Mouse (Mus musculus) CH12.LX (cell line): Measurements from ENCODE around the gene Klf7. TPM values are rescaled to one million over a fixed set of nuclear protein-coding genes. Genes with fewer than 3 reads are reported as not detected.

Experiments
- DNase-seq: peaks from one replicate; pipeline ENCODE4 v3.0.0-alpha.2; 2013; ENCODE audit errors: extremely low read depth
- H3K27ac ChIP-seq: 2 replicates; pipeline ENCODE4 v1.5.1; 2012; ENCODE audit warnings: low read depth, mild to moderate bottlenecking, control low read depth, moderate library complexity; ENCODE audit not compliant: insufficient read depth
- H3K27me3 ChIP-seq: replicated peaks from 2 replicates; pipeline ENCODE3; 2012; ENCODE audit warnings: inconsistent platforms
- H3K36me3 ChIP-seq, 2 experiments: replicated peaks in 1 of 2; 2 replicates each; pipeline versions ENCODE3 to v1.6.1; 2012; ENCODE audit warnings: inconsistent platforms in 1 of 2, low read length in 1 of 2, mild to moderate bottlenecking in 1 of 2, mixed read lengths in 1 of 2, moderate library complexity in 1 of 2; ENCODE audit not compliant: control insufficient read depth in 1 of 2, insufficient read depth in 1 of 2
- H3K4me1 ChIP-seq, 2 experiments: 2 replicates each; pipeline ENCODE4 v1.6.1; 2012; ENCODE audit warnings: inconsistent platforms in 1 of 2, moderate library complexity in 1 of 2; ENCODE audit not compliant: insufficient read depth in 2 of 2, control insufficient read depth in 1 of 2
- H3K4me2 ChIP-seq: 2 replicates; pipeline ENCODE4 v1.6.1; 2012; ENCODE audit warnings: low read depth, mild to moderate bottlenecking, control low read depth; ENCODE audit not compliant: poor library complexity, insufficient read depth, severe bottlenecking
- H3K4me3 ChIP-seq, 3 experiments: fragments of 150-350 bp in 1 of 3; sonication (generic) in 1 of 3; replicated peaks in 1 of 3; 2 replicates each; pipeline versions ENCODE3 to v1.5.1; 2011 to 2012; ENCODE audit warnings: low read depth in 2 of 3, low read length in 2 of 3, mild to moderate bottlenecking in 2 of 3, moderate library complexity in 2 of 3, control low read depth in 1 of 3, improper control_type of control experiment in 1 of 3, inconsistent platforms in 1 of 3, mixed read lengths in 1 of 3; ENCODE audit not compliant: poor library complexity in 1 of 3
- H3K79me2 ChIP-seq: replicated peaks from 2 replicates; pipeline ENCODE4 v1.6.1; 2012; ENCODE audit warnings: mild to moderate bottlenecking, moderate library complexity; ENCODE audit not compliant: control insufficient read depth, poor library complexity, insufficient read depth, severe bottlenecking; ENCODE audit errors: extremely low read depth
- H3K9ac ChIP-seq: 2 replicates; pipeline ENCODE4 v1.6.1; 2012; ENCODE audit warnings: low read depth, mild to moderate bottlenecking, control low read depth, moderate library complexity; ENCODE audit not compliant: insufficient read depth
- H3K9me3 ChIP-seq: replicated peaks from 2 replicates; pipeline ENCODE3; 2012; ENCODE audit warnings: low read length, inconsistent platforms, mixed read lengths
- BHLHE40 ChIP-seq: IDR thresholded peaks from 2 replicates; pipeline ENCODE4 v1.6.1; 2011; ENCODE audit warnings: mild to moderate bottlenecking, low read depth, low read length, improper control_type of control experiment
- CTCF ChIP-seq, 2 experiments: IDR thresholded peaks in 1 of 2; conservative IDR thresholded peaks in 1 of 2; 2 replicates each; pipeline ENCODE4 v1.5.1; 2011 to 2012; ENCODE audit warnings: low read depth in 2 of 2, low read length in 2 of 2, improper control_type of control experiment in 1 of 2, inconsistent platforms in 1 of 2, mild to moderate bottlenecking in 1 of 2, moderate library complexity in 1 of 2
- E2F4 ChIP-seq: IDR thresholded peaks from 2 replicates; pipeline ENCODE4 v1.6.1; 2011; ENCODE audit warnings: low read depth, low read length, improper control_type of control experiment; ENCODE audit not compliant: insufficient replicate concordance
- EP300 ChIP-seq: IDR thresholded peaks from 2 replicates; pipeline ENCODE4 v1.6.1; 2011; ENCODE audit warnings: low read length, improper control_type of control experiment
- ETS1 ChIP-seq: conservative IDR thresholded peaks from 2 replicates; pipeline ENCODE4 v1.6.1; 2012; ENCODE audit warnings: low read depth, mild to moderate bottlenecking, inconsistent platforms, low read length, improper control_type of control experiment, moderate library complexity
- JUN ChIP-seq: IDR thresholded peaks from 2 replicates; pipeline ENCODE4 v1.6.1; 2011; ENCODE audit warnings: low read depth, mild to moderate bottlenecking, low read length, improper control_type of control experiment, moderate library complexity; ENCODE audit not compliant: insufficient read depth
- JUND ChIP-seq: conservative IDR thresholded peaks from 2 replicates; pipeline ENCODE4 v1.6.1; 2011; ENCODE audit warnings: low read depth, low read length, improper control_type of control experiment
- MAFK ChIP-seq: IDR thresholded peaks from 2 replicates; pipeline ENCODE4 v1.6.1; 2011; ENCODE audit warnings: low read length, improper control_type of control experiment; ENCODE audit not compliant: insufficient replicate concordance
- MXI1 ChIP-seq: IDR thresholded peaks from 2 replicates; pipeline ENCODE4 v1.6.1; 2011; ENCODE audit warnings: mild to moderate bottlenecking, low read depth, low read length, improper control_type of control experiment
- POLR2A ChIP-seq: IDR thresholded peaks from 2 replicates; pipeline ENCODE4 v1.6.1; 2011; ENCODE audit warnings: low read depth, mild to moderate bottlenecking, improper control_type of control experiment, low read length
- POLR2AphosphoS2 ChIP-seq: IDR thresholded peaks from 2 replicates; pipeline ENCODE4 v1.6.1; 2011; ENCODE audit warnings: low read depth, low read length, improper control_type of control experiment
- RAD21 ChIP-seq: IDR thresholded peaks from 2 replicates; pipeline ENCODE4 v1.6.1; 2011; ENCODE audit warnings: low read depth, mild to moderate bottlenecking, low read length, improper control_type of control experiment, moderate library complexity
- SMC3 ChIP-seq: IDR thresholded peaks from 2 replicates; pipeline ENCODE4 v1.6.1; 2011; ENCODE audit warnings: low read depth, low read length, improper control_type of control experiment
- TBP ChIP-seq: conservative IDR thresholded peaks from 2 replicates; pipeline ENCODE4 v1.6.1; 2011; ENCODE audit warnings: low read depth, low read length, improper control_type of control experiment
- TCF12 ChIP-seq: IDR thresholded peaks from 2 replicates; pipeline ENCODE4 v1.6.1; 2014; ENCODE audit warnings: low read depth, mild to moderate bottlenecking, inconsistent platforms, low read length, improper control_type of control experiment
- USF1 ChIP-seq: IDR thresholded peaks from 2 replicates; pipeline ENCODE4 v1.6.1; 2014; ENCODE audit warnings: low read depth, mild to moderate bottlenecking, inconsistent platforms, low read length, improper control_type of control experiment
- ZC3H11A ChIP-seq: IDR thresholded peaks from 2 replicates; pipeline ENCODE4 v1.6.1; 2012; ENCODE audit warnings: low read depth, mild to moderate bottlenecking, inconsistent platforms, low read length, improper control_type of control experiment
- ZKSCAN1 ChIP-seq: IDR thresholded peaks from 2 replicates; pipeline ENCODE4 v1.6.1; 2012; ENCODE audit warnings: low read depth, inconsistent platforms, low read length, improper control_type of control experiment, borderline replicate concordance
- dilution Hi-C: fragments of 300-500 bp; cut with MboI; formaldehyde crosslinking; loops from 2 replicates; pipeline ENCODE4 v1.14.3; 2020; ENCODE audit warnings: low sequenced_read_pairs; ENCODE audit not compliant: extremely low pct_unique_long_range_greater_than_20kb, extremely low pct_ligation_motif_present
- in situ Hi-C: fragments of 300-500 bp; cut with MboI; formaldehyde crosslinking; loops from 3 replicates; pipeline ENCODE4 v1.14.3; 2019; ENCODE audit warnings: low sequenced_read_pairs, low pct_ligation_motif_present, low pct_unique_long_range_greater_than_20kb, mixed read lengths
- polyA plus RNA-seq: library from polyadenylated mRNA; unstranded; fragments of >175 nt; gene quantifications from 2 replicates; pipeline ENCODE4 v1.2.1, GENCODE M21; 2012; ENCODE audit warnings: low read depth; ENCODE audit not compliant: insufficient read length
- total RNA-seq, 2 experiments: library from RNA; depleted of rRNA; stranded (reverse); fragments of 300-350 nt in 1 of 2; fragments of >200 nt in 1 of 2; gene quantifications; 2 replicates each; pipeline ENCODE4 v1.2.3; 2012 to 2014

The Klf7 gene
- total and polyA plus RNA-seq, 3 experiments, result 4.3 to 6.5 (median 6.2) TPM

DNA sequence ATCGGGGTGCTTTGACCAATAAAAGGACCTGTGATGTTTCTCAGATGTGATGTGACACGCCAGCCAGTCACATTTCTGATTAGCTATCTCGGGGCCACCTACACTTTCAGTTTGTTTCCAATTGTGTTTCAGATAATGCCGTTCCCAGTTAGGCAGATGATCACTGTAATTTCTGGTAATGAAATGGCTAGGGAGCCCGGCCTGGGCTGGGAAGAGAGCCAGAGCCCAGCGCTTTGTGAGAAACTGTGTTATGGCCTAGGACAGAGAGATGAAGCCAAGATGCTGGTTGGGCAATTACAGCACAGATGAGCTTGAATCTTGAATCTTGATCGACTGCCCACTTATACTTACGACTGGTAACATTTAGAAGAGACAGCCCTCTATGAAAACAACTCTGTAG is 122.6 kb downstream of the Klf7 start:
- no peak overlapping the region for H3K27ac ChIP-seq
- H3K9ac ChIP-seq, result no peak overlapping the region
- no peaks in the 10 kb centered on the region for H3K36me3 ChIP-seq
- H3K27me3 ChIP-seq, result no peaks in the 10 kb centered on the region
- H3K9me3 ChIP-seq, result no peaks in the 10 kb centered on the region
- in situ Hi-C loops (no loop called here), dilution Hi-C loops (no loop called here)
- H3K4me3 ChIP-seq, result no peak overlapping the region
- TF ChIP-seq JUN (no peak), TCF12 (no peak), SMC3 (no peak)
- H3K4me2 ChIP-seq, result no peak overlapping the region
- DNase-seq, result no peak
- H3K4me1 ChIP-seq, result peaks cover 17 to 66% of the 10 kb centered on the region in 2 experiments
- H3K79me2 ChIP-seq, result no peaks in the 10 kb centered on the region

GRCm38 (mm10) chr1:63998901-63999300 is 123.2 kb downstream of the Klf7 start:
- dilution Hi-C loops, result no loop called here
- Histone ChIP-seq H3K9me3 (no peaks in the 10 kb centered on the region), H3K79me2 (no peaks in the 10 kb centered on the region), H3K4me3 (no peak overlapping the region), H3K4me2 (no peak overlapping the region), H3K27ac (no peak overlapping the region), H3K4me1 (peaks cover 16 to 63% of the 10 kb centered on the region in 2 experiments), H3K36me3 (no peaks in the 10 kb centered on the region), H3K27me3 (no peaks in the 10 kb centered on the region), H3K9ac (no peak overlapping the region)
- in situ Hi-C loops, result no loop called here
- TF ChIP-seq POLR2AphosphoS2 (no peak), USF1 (no peak), ZC3H11A (no peak), BHLHE40 (no peak), JUND (no peak), E2F4 (no peak), ZKSCAN1 (no peak), JUN (no peak), ETS1 (no peak), EP300 (no peak), MXI1 (no peak), TBP (no peak)
- DNase-seq, result no peak

DNA sequence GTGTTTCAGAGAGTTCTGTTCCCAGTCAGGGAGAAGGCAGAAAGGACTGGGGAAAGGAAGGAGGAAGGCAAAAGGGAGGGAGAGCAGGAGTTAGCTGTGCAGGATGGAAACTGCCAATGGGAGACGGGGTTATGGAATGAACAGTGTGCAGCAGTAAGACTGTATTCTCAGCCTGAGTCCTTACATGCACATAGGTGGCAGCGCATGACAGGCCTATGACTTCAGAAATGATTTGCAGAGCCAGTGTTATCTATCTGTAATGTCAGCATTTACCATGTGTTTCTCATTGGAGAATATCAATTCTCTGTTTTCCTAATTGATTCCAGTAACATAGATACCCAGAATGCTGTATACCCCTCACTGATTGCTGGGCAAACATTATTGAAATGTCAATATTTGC is 123.9 kb downstream of the Klf7 start:
- H3K27me3 ChIP-seq, result no peaks in the 10 kb centered on the region
- no peaks in the 10 kb centered on the region for H3K79me2 ChIP-seq
- H3K36me3 ChIP-seq, result no peaks in the 10 kb centered on the region
- no peak for DNase-seq
- dilution Hi-C loops, result no loop called here
- no peak overlapping the region for H3K4me3 ChIP-seq
- no peak overlapping the region for H3K27ac ChIP-seq
- no peaks in the 10 kb centered on the region for H3K9me3 ChIP-seq
- no peak overlapping the region for H3K9ac ChIP-seq
- no peak overlapping the region for H3K4me2 ChIP-seq
- H3K4me1 ChIP-seq, result peaks cover 13 to 55% of the 10 kb centered on the region in 2 experiments
- in situ Hi-C loops, result no loop called here
- TF ChIP-seq CTCF (conservative IDR thresholded peaks at IDR 0.05 in 1 of 2, IDR thresholded peaks at IDR 0.05 in 1 of 2; ENCODE audit: low read depth in 2 of 2, low read length in 2 of 2) (peak in 1 of 2 experiments; percentile 52; a peak in 2 of 4 replicates), RAD21 (peak; percentile 61), MAFK (peak; percentile 49; the same call in 1 of the 2 replicates), POLR2A (no peak), JUN (no peak), SMC3 (peak; percentile 38)
